Mouse (Mus musculus) frontal cortex, postnatal 10 days (tissue): ENCODE measurements around the gene Gsk3b.
"Not testable (repeated sequence)": the region's sequence is repeated elsewhere in the genome, so short reads cannot be mapped to it uniquely, and the experiment has no call there.

Source experiments
- DNase-seq, 2 experiments: peaks; one replicate each; pipeline ENCODE4 v3.0.0; 2022; ENCODE audit warnings: low spot score in 2 of 2, mixed read lengths in 1 of 2

Gene Gsk3b

DNA sequence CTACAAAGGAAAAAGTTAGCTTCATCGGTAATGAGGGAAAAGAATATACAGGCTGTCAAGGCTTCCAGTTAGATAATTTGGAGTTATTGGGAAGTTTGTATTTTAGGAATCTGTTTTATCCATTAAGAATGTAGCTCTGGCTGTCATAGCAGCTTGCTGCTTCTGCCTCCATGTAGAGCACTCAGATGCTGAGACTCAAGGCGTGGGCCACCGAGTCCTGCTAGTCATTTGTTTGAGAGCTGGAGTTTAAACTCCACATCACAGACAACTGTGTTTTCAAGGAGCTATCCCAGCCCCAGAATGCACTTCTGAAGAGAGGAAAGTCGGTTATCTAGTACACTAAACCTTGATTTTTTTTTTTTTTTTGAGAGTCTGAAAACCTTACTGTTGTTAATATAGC lies 101.2 kb downstream of the Gsk3b start:
- DNase-seq = no peak

DNA sequence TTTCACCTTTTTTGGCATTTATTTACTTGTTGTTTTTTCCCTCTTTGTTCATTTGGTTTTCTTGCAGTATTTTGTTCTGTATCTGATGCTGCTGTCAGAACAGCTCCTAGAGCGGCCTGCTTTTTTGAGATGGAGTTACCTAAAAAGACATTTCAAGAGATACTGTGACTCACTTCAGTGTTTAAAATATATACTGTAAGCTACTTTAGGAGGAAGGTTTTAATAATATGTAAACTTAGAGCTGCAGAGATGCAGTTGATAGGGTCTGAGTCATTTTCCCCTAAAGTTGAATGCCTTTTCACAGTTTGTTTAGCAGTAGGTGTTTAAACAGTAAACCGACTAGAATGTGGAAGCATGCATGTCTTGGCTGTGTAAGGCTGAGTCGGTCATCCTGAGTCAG lies 101.7 kb downstream of the Gsk3b start:
- DNase-seq = no peak

DNA sequence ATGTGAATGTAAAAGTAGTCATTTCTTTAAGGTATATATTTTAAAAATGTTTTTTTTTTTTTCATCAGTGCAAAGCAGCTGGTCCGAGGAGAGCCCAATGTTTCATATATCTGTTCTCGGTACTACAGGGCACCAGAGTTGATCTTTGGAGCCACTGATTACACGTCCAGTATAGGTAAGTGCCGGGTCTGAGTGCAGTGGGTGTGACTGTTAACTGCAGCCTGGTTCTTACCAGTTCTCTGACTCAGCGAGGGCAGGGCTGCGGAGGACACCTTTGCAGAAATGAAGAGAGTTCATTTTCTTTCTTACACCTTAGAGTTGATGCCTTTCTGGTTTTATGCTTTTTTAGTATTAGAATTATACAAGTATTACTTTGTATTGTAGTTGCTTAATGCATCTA lies 102.7 kb downstream of the Gsk3b start:
- no peak for DNase-seq

DNA sequence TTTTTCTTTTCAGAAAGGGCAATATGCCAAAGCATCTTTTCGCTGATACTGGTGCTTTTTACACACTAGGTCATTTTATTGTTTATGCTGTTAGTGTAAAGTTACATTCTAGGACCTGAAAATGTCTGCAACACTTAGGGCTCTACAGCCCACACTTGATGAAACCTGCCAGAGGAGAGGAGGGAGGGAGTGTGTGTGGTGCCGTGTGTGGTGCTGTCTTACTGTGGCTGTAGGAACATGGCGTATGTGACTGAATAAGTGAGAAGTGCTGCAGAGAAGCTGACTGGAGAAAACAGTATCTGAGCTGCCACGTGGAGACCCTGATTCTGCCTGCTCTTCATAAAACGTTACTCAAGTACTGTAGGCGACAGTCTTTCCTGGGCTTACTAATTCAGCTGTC lies 103.8 kb downstream of the Gsk3b start:
- DNase-seq = no peak

DNA sequence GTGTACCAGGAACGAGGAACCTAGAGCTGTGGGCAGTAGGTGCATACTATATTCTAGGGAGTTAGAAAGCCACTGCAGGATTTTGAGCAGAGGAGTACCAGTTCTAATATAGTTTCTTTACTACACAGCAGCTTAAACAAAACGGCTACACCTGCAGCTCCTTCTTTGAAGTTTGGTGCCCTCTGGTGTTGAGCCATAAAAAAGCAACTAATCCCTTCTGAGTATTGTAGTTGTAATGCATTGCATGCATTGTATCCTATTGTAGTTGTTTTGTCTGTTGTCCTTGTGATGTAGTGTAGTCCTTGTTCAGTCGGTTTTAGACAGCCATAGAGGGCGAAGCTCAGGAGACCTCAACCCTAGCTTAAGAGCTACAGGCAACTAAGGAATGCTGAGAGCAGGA lies 108.5 kb downstream of the Gsk3b start:
- DNase-seq = peak in 1 of 2 experiments; percentile 46

DNA sequence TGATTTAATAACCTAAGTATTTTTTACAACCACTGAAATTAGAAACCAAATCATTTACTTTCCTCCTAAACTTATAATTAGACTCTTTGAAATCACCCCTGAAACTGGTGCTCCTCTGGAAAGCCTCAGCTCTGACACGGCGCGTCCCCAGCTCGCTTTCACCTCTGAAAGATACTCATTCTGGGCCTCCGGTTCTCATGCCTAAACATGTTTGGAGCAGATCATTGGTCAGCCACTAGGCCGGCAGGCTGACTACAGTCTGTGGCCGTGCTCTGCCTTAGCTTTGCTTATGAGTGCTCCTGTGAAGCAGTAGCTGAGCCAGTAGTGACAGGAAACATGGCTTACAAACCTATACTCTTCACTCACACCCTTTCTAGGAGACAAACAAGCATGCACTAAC lies 116.5 kb downstream of the Gsk3b start:
- DNase-seq = no peak

DNA sequence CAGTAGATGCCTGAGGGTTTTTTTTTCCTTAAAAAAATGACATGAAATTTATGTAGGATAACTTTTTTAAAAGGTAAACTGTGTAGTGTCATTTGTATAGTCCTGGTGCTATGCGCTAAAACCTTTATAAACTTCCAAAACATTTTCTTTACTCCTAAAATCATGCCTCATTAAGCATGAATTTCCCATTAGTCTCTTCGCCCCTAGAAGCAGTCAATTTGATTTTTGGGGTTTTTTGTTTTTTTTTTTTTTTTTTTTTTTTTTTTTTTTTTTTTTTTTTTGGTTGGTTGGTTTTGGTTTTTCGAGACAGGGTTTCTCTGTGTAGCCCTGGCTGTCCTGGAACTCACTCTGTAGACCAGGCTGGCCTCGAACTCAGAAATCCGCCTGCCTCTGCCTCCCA lies 133.7 kb downstream of the Gsk3b start:
- not testable (repeated sequence) for DNase-seq

DNA sequence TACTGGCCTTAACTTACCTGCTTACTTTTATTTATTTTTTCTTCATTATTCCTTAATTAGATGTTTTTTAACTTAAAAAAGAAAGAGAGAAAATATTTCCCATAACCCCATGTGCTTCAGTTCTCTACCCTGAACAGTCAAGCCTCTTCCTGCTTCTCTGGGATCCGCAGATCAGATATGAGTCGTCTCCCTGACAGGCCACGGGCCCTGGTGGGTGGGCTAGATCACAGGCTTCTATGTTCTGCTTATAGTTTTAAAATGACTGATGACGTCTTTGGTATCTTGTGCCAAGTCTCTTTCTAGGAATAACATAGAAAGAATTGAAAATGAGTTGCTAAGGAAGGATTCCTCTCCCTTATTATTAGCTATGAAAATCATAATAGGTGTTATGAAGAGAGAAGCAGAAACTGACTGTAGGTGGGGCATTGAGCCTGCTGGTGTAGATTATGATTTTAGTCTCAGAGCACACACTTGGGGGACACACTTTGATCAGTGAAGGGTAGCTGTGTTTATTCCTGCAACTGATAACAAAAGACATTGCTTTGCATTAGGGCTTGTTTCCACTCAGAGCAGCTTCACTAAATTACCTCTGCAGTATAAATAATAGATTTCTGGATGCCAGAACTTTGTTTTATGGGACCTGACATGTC lies 148.3 kb downstream of the Gsk3b start:
- DNase-seq = no peak

DNA sequence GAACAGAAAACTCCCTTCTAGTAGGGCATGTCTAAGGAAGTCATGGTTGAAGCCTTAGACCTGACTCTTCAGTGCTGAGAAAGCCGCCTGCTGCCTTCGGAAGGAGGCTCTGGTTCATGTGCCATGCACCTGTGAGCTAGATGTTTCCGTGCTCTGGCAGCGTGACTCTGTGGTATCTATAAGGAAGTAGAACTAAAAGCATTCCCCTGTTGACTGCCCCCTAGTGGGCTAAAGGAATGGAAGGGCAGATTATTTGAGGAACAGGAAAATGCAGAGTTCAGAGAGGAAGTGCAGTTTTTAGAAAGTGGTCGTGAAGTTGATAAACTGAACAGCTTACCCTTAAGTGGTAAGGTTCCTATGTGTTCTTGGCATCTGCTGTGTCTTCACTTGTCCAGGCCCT lies 150.9 kb downstream of the Gsk3b start:
- no peak for DNase-seq

DNA sequence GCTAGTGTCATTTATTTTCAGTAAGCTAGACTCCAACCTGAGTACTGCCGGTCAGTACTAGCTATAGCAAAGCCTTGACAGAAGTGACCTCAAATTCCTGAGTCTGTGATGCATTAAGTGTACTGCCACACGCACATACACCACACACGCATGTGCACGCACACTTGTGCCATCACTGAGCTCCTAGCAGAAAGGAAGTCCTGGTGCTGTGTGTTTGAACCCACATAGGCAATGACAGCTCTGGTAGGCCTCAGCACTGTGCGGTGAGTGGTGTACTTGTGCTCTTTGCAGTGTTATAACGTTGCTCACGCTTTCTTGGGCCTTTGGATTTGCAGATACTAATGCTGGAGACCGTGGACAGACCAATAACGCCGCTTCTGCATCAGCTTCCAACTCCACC lies 151.4 kb downstream of the Gsk3b start:
- no peak for DNase-seq

DNA sequence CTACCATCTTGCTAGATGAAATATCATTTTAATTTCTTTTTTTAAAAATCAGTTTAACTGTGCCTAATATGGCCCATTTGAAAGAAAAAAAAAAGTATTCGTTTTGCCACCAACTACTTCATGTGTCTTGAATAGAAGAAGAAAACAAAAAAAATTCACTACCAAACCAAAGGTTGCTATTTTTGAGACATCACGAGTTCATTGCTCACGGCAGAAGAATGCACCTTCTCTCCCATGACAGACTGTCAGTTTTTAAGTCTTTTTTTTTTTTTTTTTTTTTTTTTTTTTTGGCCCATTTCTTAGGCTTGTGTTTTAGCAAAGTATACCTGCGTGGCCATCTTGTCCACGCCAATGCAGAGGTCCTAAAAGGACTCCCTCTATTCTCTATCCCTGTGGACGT lies 155.3 kb downstream of the Gsk3b start:
- DNase-seq = no peak

DNA sequence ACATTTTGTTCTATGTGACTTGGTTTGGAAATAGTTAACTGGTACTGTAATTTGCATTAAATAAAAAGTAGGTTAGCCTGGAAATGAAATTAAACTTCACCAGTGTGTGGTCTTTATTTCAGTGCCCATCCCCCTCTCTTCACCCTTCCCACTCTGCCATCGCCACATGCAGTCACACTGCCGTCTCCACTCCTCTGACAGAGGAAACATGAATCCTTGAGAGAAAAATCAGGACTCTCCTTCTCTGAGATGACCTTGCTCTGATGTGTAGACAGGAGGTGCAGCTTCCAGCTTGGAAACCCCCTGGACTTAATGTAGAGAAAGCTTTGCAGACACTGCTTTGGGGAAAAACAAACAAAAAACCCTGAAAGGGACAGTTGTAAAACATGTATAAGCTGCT lies 156.6 kb downstream of the Gsk3b start:
- no peak for DNase-seq

DNA sequence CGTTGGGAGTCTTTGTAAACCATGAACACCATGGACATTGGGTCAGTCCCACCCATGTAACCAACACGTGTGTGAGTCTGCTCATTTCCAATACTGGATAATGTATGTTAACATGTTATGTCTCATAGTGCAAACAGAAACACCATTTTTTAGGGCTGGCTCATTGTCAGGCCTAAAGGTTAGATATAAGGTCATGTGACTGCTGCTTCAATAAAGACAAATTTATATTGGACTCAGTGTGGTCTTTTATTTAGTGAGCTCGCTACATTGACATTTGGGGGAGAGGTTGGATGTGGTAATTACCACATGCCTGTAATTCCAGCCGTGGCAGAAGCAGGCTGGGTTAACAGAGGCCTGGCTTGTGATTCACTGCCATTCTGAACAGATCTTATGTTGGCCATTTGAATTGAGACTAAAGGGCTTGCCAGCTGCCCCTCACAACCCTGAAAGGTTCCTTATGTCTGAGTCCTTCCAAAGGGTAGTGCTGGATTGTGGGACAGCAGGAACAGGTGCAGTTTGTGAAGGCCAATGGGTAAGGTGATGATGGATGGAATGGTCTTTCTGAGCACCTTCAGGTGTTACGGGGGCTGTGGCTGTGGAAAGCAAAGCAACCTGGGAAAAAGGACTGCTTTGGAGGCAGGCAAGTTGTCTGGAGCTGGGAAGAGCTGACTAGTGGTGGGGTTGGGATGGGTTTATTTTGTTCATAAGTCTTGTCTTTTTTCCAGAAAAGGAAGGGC lies 157.2 kb downstream of the Gsk3b start:
- no peak for DNase-seq

DNA sequence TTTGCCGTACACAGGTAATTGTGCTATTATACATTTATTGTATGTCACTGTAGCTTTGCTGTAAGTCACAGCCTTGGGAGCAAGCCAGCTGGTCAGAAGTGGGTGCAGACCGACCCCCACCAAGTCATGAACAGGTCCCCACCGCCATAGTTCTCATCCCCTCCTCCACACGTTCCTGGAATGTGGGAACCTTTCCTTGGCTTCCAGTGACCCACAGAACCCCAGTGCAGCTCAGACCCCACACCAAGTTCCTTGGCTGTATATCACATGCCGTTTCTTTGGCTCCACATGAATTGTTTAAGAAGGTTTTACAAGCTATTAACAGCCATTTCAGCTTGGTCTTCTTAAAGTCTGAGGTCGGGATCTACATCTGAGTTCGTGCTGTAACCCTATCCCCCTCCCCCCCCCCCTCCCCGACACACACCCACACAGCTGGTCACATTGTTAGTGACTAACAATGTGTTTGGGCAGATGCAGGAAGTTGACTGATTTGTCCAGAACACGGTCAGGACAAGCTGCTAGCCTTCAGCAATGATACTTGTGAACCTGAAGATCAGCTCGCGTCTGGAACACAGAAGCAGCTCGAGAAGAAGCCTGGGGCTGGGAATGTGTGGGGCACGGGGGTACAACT lies 159.6 kb downstream of the Gsk3b start:
- DNase-seq = no peak

DNA sequence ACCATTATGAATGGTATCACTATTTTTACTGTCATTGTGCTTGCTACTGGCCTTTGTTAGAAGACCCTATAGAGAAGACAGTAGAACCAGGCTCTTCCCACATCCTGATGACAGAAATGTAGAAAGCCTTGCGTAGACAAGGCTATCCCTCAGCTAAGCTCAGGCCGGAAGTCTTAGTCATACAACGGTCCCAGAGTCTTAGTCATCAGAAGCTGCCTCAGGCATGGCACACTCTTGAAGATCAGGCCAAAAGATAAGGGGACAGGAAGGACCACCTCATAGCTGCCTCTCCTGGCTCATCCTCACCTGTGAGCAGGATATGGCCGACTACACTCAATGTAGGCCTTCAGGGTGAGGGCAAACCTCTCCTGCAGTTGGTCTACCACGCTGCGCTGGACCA lies 161.7 kb downstream of the Gsk3b start:
- no peak for DNase-seq

DNA sequence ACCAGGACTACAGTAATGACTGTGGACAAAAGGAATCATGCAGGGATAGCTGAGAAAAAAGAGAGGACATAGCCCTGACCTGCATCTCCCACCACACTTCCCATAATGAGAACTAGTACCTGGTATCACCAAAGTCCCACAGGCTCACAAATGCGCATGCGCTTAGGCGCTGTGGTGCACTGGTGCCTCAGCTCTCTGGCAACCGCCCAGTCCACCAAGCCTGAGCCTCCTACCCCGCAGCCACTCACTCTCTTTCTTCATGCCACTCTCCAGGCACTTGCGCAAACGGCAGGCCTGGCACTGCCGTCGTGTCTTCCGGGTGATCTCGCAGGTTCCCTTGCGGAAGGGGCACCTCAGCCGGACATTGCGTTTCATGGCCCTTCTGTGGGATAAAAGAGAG lies 165.2 kb downstream of the Gsk3b start:
- DNase-seq = no peak

DNA sequence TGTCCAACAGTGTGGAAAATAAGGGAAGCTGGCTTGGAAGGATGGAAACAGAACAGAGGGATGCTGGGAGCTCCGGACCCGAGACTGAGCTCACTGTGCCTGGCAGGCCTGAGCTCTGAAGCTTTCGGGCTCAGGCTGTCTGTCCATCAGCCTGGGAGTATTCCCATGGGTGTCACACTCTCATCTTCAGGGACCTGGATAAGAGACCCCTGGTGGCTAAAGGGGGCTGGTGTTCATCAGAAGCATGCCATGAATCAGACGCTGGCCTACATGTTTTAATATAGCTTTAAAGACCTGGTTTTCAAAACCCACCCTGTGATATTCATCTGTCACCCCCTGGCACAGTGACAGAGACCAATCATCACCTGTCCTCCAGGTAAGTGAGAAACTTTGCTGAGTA lies 166.3 kb downstream of the Gsk3b start:
- no peak for DNase-seq

DNA sequence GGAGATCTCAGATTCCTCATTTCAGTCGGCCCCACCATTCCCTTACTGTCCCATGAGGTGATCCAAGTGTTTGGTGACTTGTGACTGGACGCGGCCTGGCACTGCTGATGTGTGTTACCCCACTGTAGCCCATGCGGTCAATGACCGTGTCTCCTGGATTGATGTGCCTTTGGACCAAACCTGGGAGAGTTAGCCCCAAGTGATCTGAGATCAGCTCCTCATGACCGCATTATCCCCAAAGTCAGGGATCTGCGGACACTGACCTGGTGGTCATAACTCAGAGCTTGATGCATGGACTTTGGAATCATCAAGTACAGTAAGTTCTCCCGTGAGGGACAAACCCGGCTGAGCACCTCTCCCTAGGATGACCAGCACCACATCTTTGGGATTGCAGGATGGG lies 167.1 kb downstream of the Gsk3b start:
- no peak for DNase-seq

DNA sequence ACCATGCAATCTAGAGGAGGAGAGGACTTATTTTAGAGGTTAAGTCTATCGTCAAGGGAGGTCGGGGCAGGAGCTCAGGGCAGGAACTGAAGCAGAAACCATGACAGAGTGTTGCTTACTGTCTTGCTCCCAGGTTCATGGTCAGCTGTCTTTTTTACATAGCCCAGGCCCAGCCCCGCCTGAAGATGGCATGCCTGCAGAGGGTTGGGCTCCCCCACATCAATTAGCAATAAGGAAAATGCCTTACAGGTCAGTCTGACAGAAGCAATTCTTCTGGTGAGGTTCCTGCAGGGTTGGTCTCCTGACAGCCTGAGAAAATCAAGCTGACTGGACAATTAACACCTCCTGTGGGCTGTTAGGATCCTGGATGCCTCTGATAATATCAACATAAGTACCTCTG lies 182.8 kb downstream of the Gsk3b start:
- DNase-seq = no peak

DNA sequence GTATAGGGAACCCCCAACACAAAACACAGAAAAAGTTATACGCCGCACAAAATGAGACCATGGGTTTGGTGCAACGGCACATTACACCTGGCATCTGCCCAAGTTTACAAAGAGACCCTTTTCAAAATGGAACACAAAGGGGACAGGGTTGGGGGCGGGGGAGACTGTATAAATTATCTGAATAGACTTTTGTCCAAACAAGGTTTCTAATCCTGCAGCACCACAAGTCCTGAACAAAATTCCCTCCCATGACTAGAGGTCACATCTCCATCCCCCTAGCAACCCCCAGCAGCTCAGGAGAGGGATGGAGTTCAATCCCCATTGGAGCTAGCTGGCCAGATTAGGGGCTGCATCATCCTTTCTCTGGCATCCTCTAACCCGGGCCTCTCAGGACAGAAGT lies 183.7 kb downstream of the Gsk3b start:
- no peak for DNase-seq

DNA sequence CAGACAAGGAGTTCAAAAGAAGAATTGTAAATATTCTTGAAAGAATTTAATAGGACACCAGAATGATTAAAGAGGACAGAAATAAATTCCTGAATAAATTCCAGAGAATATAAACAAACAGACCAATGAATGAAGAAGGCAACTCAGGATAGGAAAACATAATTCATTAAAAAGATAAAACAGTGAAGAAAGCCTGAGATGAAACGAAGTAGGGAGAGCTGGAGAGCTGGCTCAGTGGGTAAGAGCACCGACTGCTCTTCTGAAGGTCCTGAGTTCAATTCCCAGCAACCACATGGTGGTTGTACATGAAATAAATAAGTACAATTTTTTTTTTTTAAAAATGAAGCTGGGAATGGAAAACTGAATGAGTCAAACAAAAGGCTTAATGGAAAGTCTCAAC lies 185.9 kb downstream of the Gsk3b start:
- DNase-seq = no peak

DNA sequence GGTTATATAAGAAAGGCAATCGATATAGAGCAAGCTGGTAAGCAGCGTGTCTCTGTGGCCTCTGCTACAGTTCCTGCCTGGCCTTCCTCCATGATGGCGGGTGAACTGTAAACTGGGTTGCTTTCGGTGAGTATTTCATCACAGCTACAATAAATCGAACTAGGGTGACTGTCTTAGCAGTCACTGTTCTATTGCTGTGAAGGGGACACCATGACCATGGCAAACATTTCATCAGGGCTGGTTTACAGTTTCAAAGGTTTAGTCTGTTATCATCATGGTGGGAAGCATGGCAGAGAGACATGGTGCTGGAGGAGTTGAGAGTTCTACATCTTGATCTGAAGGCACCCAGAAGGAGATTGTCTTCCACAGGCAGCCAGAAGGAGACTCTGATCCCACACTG lies 191.0 kb downstream of the Gsk3b start:
- DNase-seq = no peak

DNA sequence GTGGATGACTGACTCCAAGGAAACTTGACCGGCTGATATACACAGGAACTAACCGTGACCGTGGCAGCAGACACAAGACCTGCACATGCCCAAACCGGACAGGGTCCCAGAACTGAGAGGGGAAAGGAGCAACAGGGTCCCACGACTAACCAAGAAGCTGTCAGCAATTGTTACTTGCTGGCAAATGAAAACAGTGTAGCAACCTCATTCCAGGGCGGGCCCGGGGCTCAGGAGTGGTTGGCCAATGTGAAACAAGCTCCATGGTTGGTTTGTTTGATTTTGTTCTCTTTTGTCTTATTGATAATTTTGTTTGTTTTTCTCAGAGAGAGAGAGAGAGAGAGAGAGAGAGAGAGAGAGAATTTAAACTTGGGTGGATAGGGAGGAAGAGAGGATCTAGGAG lies 192.2 kb downstream of the Gsk3b start:
- no peak for DNase-seq
